Mouse (Mus musculus) midbrain, embryonic 13.5 days (tissue): ENCODE measurements around the gene Matk. TPM values are rescaled to one million over a fixed set of nuclear protein-coding genes. Genes with fewer than 3 reads are reported as not detected.
A peak's percentile ranks its signal among the peaks of the same experiment; 100 is the strongest.

Experiments
- ATAC-seq: fragments of 200-750 bp; cut with Nextera tagmentation; 2 replicates; pipeline ENCODE4 v1.8.0; 2017; ENCODE audit warnings: mild to moderate bottlenecking, moderate TSS enrichment, moderate library complexity
- H3K27ac ChIP-seq: fragments of 300-500 bp; sonication (generic); 2 replicates; pipeline ENCODE4 v1.5.1; 2015; ENCODE audit warnings: inconsistent platforms, mild to moderate bottlenecking, moderate library complexity
- H3K27me3 ChIP-seq: fragments of 300-500 bp; sonication (generic); 2 replicates; pipeline ENCODE4 v1.6.1; 2015; ENCODE audit warnings: mild to moderate bottlenecking, inconsistent platforms
- H3K36me3 ChIP-seq: fragments of 300-500 bp; sonication (generic); 2 replicates; pipeline ENCODE4 v1.6.1; 2015; ENCODE audit warnings: mild to moderate bottlenecking, inconsistent platforms
- H3K4me1 ChIP-seq: fragments of 300-500 bp; sonication (generic); replicated peaks from 2 replicates; pipeline ENCODE4 v1.6.1; 2015; ENCODE audit warnings: inconsistent platforms
- H3K4me2 ChIP-seq: fragments of 300-500 bp; sonication (generic); replicated peaks from 2 replicates; pipeline ENCODE4 v1.6.1; 2015; ENCODE audit warnings: moderate library complexity, mild to moderate bottlenecking, inconsistent platforms
- H3K4me3 ChIP-seq: fragments of 300-500 bp; sonication (generic); replicated peaks from 2 replicates; pipeline ENCODE4 v1.5.1; 2015; ENCODE audit warnings: mild to moderate bottlenecking, inconsistent platforms
- H3K9ac ChIP-seq: fragments of 300-500 bp; sonication (generic); replicated peaks from 2 replicates; pipeline ENCODE4 v1.6.1; 2015; ENCODE audit warnings: mild to moderate bottlenecking, inconsistent platforms
- H3K9me3 ChIP-seq: fragments of 300-500 bp; sonication (generic); 2 replicates; pipeline ENCODE4 v1.6.1; 2016; ENCODE audit warnings: mild to moderate bottlenecking, inconsistent platforms
- WGBS: fragments of 180-500 bp; shearing (Covaris S2); methylation state at CpG from one replicate; pipeline ENCODE4 v1.1.7; 2015; 5-methylcytosine and 5-hydroxymethylcytosine counted together
- polyA plus RNA-seq: library from polyadenylated mRNA; unstranded; fragments of >200 nt; fragmentation: Nextera tagmentation; extraction: Ambion mirVana; gene quantifications from 2 replicates; pipeline ENCODE4 v1.2.1, GENCODE M21; 2015

The Matk gene
- polyA plus RNA-seq, 1 experiment from 2014 or later, result 8.8 TPM

GRCm38 (mm10) chr10:81289811-81290210 lies 37.1 kb downstream of the Matk start:
- Histone ChIP-seq H3K9ac (no peak overlapping the region), H3K9me3 (no peaks in the 10 kb centered on the region), H3K27ac (no peak overlapping the region), H3K4me2 (no peak overlapping the region), H3K36me3 (no peaks in the 10 kb centered on the region), H3K27me3 (peaks cover 33% of the 10 kb centered on the region), H3K4me3 (no peak overlapping the region), H3K4me1 (peaks cover 34% of the 10 kb centered on the region)
- 61% methylated on average over 14 of the region's 14 CpGs for WGBS
- no peak for ATAC-seq

- Histone ChIP-seq H3K4me3 (no peak overlapping the region), H3K9ac (0 out of 2 replicates have a peak overlapping the region, but pooled peaks have one; percentile 39), H3K27ac (no peak overlapping the region), H3K4me2 (no peak overlapping the region), H3K36me3 (no peaks in the 10 kb centered on the region), H3K4me1 (peaks cover 37% of the 10 kb centered on the region), H3K27me3 (peaks cover 26% of the 10 kb centered on the region), H3K9me3 (no peaks in the 10 kb centered on the region)
- no peak for ATAC-seq
- 14% methylated on average over 24 of the region's 24 CpGs for WGBS
Measured at GRCm38 (mm10) chr10:81290698-81291460, 38.1 kb downstream of the Matk start.

- 80% methylated on average over 9 of the region's 9 CpGs for WGBS
- no peak within 1 kb of the TSS for H3K27ac ChIP-seq
- H3K4me2 ChIP-seq, result 0 out of 2 replicates have a peak within 1 kb of the TSS, but pooled peaks have one; percentile 93
- peaks cover 26% of the 10 kb centered on the region for H3K27me3 ChIP-seq
- H3K9ac ChIP-seq, result 0 out of 2 replicates have a peak within 1 kb of the TSS, but pooled peaks have one; percentile 39
- H3K4me3 ChIP-seq, result peak within 1 kb of the TSS; percentile 87
- no peak for ATAC-seq
- peaks cover 41% of the 10 kb centered on the region for H3K4me1 ChIP-seq
- no peaks in the 10 kb centered on the region for H3K9me3 ChIP-seq
- H3K36me3 ChIP-seq, result peaks cover 4% of the 10 kb centered on the region; the same call in 1 of the 2 replicates
Measured at GRCm38 (mm10) chr10:81291511-81292104, 38.9 kb downstream of the Matk start, which contains the start of gene Tjp3. Tjp3 (minus strand) TSS chr10:81291581.

GRCm38 (mm10) chr10:81292554-81293333 lies 40.0 kb downstream of the Matk start, which contains the start of gene Pip5k1c:
Pip5k1c (plus strand) TSS chr10:81292963.
- Histone ChIP-seq H3K36me3 (peaks cover 5% of the 10 kb centered on the region; the same call in 1 of the 2 replicates), H3K4me1 (peaks cover 42% of the 10 kb centered on the region), H3K9ac (peak within 1 kb of the TSS; percentile 93), H3K9me3 (no peaks in the 10 kb centered on the region), H3K4me3 (peak within 1 kb of the TSS; percentile 87), H3K27me3 (peaks cover 26% of the 10 kb centered on the region), H3K4me2 (peak within 1 kb of the TSS; percentile 93), H3K27ac (peak within 1 kb of the TSS; percentile 91)
- peak; percentile 94 for ATAC-seq
- under 1% methylated on average over 63 of the region's 80 CpGs for WGBS

GRCm38 (mm10) chr10:81293334-81294030 lies 40.7 kb downstream of the Matk start:
- Histone ChIP-seq H3K27ac (peak overlapping the region; percentile 91), H3K27me3 (peaks cover 23% of the 10 kb centered on the region), H3K4me1 (peaks cover 42% of the 10 kb centered on the region), H3K9ac (peak overlapping the region; percentile 93), H3K4me2 (peak overlapping the region; percentile 93), H3K36me3 (peaks cover 5% of the 10 kb centered on the region; the same call in 1 of the 2 replicates), H3K4me3 (peak overlapping the region; percentile 87), H3K9me3 (no peaks in the 10 kb centered on the region)
- 4% methylated on average over 24 of the region's 25 CpGs for WGBS
- ATAC-seq, result no peak; the same call in 1 of the 2 replicates

- no peak overlapping the region for H3K27ac ChIP-seq
- peaks cover 22% of the 10 kb centered on the region for H3K27me3 ChIP-seq
- peaks cover 42% of the 10 kb centered on the region for H3K4me1 ChIP-seq
- WGBS, result 66% methylated on average over 8 of the region's 8 CpGs
- H3K9me3 ChIP-seq, result no peaks in the 10 kb centered on the region
- no peak for ATAC-seq
- peaks cover 5% of the 10 kb centered on the region; the same call in 1 of the 2 replicates for H3K36me3 ChIP-seq
- H3K9ac ChIP-seq, result peak overlapping the region; percentile 93
- peak overlapping the region; percentile 87 for H3K4me3 ChIP-seq
- peak overlapping the region; percentile 93 for H3K4me2 ChIP-seq
Measured at GRCm38 (mm10) chr10:81294442-81294841, 41.7 kb downstream of the Matk start.

GRCm38 (mm10) chr10:81295185-81295584 lies 42.5 kb downstream of the Matk start:
- 0 out of 2 replicates have a peak overlapping the region, but pooled peaks have one; percentile 93 for H3K4me2 ChIP-seq
- ATAC-seq, result no peak
- peaks cover 5% of the 10 kb centered on the region; the same call in 1 of the 2 replicates for H3K36me3 ChIP-seq
- 90% methylated on average over 6 of the region's 6 CpGs for WGBS
- H3K4me1 ChIP-seq, result peaks cover 44% of the 10 kb centered on the region
- no peak overlapping the region for H3K9ac ChIP-seq
- 0 out of 2 replicates have a peak overlapping the region, but pooled peaks have one; percentile 2 for H3K4me3 ChIP-seq
- peaks cover 14% of the 10 kb centered on the region for H3K27me3 ChIP-seq
- no peak overlapping the region for H3K27ac ChIP-seq
- no peaks in the 10 kb centered on the region for H3K9me3 ChIP-seq

- WGBS, result 87% methylated on average over 6 of the region's 6 CpGs
- Histone ChIP-seq H3K27ac (no peak overlapping the region), H3K4me2 (no peak overlapping the region), H3K4me1 (peaks cover 49% of the 10 kb centered on the region), H3K36me3 (peaks cover 5% of the 10 kb centered on the region), H3K9ac (no peak overlapping the region), H3K4me3 (no peak overlapping the region), H3K9me3 (no peaks in the 10 kb centered on the region), H3K27me3 (no peaks in the 10 kb centered on the region)
- no peak for ATAC-seq
Measured at GRCm38 (mm10) chr10:81297246-81297645, 44.5 kb downstream of the Matk start.

GRCm38 (mm10) chr10:81297845-81298244 lies 45.1 kb downstream of the Matk start:
- peaks cover 55% of the 10 kb centered on the region for H3K4me1 ChIP-seq
- H3K27me3 ChIP-seq, result no peaks in the 10 kb centered on the region
- H3K9ac ChIP-seq, result no peak overlapping the region
- H3K36me3 ChIP-seq, result peaks cover 5% of the 10 kb centered on the region
- 77% methylated on average over 10 of the region's 10 CpGs for WGBS
- H3K4me2 ChIP-seq, result no peak overlapping the region
- no peak overlapping the region for H3K4me3 ChIP-seq
- H3K9me3 ChIP-seq, result no peaks in the 10 kb centered on the region
- no peak for ATAC-seq
- no peak overlapping the region for H3K27ac ChIP-seq

GRCm38 (mm10) chr10:81298369-81299100 lies 45.8 kb downstream of the Matk start:
- no peaks in the 10 kb centered on the region for H3K27me3 ChIP-seq
- no peak overlapping the region for H3K27ac ChIP-seq
- whole genome bisulfite sequencing, result 95% methylated on average over 17 of the region's 17 CpGs

More at GRCm38 (mm10) chr10:81298369-81299100, 45.8 kb downstream of the Matk start:
- Histone ChIP-seq H3K36me3 (peaks cover 5% of the 10 kb centered on the region), H3K4me1 (peaks cover 61% of the 10 kb centered on the region), H3K9me3 (no peaks in the 10 kb centered on the region), H3K4me2 (no peak overlapping the region), H3K4me3 (no peak overlapping the region), H3K9ac (no peak overlapping the region)
- ATAC-seq, result no peak
